Mouse (Mus musculus) embryonic fibroblast, embryonic 13.5 days (primary cell): ENCODE results near the gene Smarca4.

Source experiments
- CTCF ChIP-seq: IDR thresholded peaks from 2 replicates; pipeline ENCODE4 v1.5.1; 2011; ENCODE audit warnings: mild to moderate bottlenecking, control low read depth, low read length, moderate library complexity, borderline replicate concordance; ENCODE audit not compliant: insufficient read depth
- POLR2A ChIP-seq: IDR thresholded peaks from 2 replicates; pipeline ENCODE4 v1.6.1; 2011; ENCODE audit warnings: low read depth, mild to moderate bottlenecking, control low read depth, low read length, moderate library complexity

- TF ChIP-seq POLR2A (peak; percentile 46; the same call in 1 of the 2 replicates), CTCF (no peak)
These were observed 22.7 kb upstream of the Smarca4 start for GRCm38 (mm10) chr9:21593122-21593721.
